Mouse (Mus musculus): ENCODE results near the gene Fam196b.

DNA sequence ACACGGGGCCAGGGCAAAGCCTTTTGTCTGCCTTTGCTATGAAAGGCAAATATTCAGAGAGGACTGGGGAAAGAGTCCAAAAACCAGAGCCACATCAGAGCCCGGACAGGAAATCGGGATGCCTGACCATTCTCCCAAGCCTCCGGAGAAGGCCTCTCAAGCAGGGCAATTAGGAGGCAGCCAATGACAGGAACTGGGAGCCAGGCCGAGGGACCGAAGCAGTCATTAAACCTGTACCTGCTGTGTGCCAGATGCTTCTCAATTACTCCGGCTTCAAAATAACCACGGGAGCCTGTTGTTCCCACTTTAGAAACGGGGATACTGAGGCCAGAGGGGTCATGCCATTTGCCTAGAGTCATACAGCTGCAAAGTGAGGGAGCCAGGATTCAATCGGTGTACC, 42.6 kb upstream of the Fam196b start:
- TF ChIP-seq TAL1 (IDR thresholded peaks at IDR 0.05; ENCODE audit: low read length) (no peak), GATA1 (IDR thresholded peaks at IDR 0.05; ENCODE audit: low read length) (no peak)
